In the genomic region with DNA sequence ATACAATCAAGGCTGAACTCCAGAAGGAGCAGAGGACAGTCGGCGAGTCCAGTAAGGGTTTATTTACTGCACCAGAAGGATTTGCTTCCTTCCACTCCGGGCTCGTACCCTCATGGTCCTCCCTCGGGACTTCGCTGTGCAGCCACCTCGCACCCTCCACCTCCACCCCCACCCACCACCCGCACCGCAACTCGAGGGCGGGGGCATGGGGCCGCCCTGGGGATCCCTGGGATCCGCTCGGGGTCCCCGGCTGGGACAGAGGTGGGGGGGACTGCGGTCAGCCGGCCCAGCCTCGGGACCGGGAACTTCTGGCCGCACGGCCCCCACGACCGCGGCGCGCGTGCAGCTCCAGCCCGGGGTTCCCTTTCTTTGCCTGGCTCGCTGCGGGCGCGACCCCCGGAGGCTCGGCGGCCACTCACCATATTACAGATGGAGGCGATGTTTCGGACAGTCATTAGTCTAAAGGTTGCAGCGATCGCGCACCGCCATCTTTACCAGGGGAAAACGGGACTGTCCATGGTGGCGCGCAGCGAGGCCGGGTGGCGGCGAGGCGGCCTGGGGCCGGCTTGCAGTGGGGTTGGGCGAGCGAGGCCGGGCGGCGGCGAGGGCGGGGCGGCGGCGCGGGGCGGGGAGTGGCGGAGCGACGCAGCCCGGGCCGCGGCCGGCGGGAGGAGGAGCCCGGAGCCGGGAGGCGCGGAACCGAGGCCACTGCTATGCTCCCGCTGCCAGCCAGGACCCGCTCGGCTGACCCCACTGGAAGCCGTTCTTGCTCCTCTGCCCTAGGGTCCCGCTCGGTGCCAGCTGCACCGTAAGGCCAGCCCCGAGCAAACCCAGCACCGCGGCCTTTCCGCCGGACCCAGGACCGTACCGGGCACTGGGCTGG, we compare ENCODE assay signal across 8 mouse cellular contexts. TPM values are rescaled to one million over a fixed set of nuclear protein-coding genes. Genes with fewer than 3 reads are reported as not detected.
DNase-seq lines count a peak whose midpoint lies in the region; ATAC-seq and TF ChIP-seq lines count a peak whose summit lies in the region.

A gene (minus strand): TSS at position 601 of the 883 bp plus-strand sequence.

- peak; percentile 91 for ATAC-seq in forebrain, embryonic 11.5 days (replicated peaks; ENCODE audit: low FRiP score)
- peak; percentile 92 for ATAC-seq in heart, embryonic 16.5 days (replicated peaks; ENCODE audit: extremely low read depth, insufficient read depth, low FRiP score)
- peak; percentile 93 for ATAC-seq in neural tube, embryonic 14.5 days (ENCODE audit: low read depth)

- peak; percentile 26 to 49 for DNase-seq in CD8-positive naive resting alpha-beta T cell, adult 2 months (ENCODE audit: low read depth in 2 of 2, low spot score in 2 of 2)
- DNase-seq in c-Kit-positive CD71-positive TER-119-negative erythroid progenitor cells, embryonic 14.5 days (ENCODE audit: low read depth): peak; percentile 54
- peak; percentile 93 for DNase-seq in forebrain, embryonic 11.5 days (ENCODE audit: low spot score)
- DNase-seq in kidney, postnatal 25 days: peak; percentile 88 to 94
- DNase-seq in lung, adult 18-20 months: peak; percentile 83 to 87

- no peaks in the 10 kb centered on the region for H3K36me3 ChIP-seq in forebrain, embryonic 11.5 days (ENCODE audit: control insufficient read depth, insufficient read depth, low read length)
- no peaks in the 10 kb centered on the region for H3K36me3 ChIP-seq in heart, embryonic 16.5 days (ENCODE audit: control insufficient read depth, insufficient read depth)
- H3K36me3 ChIP-seq in neural tube, embryonic 14.5 days (ENCODE audit: control insufficient read depth, insufficient read depth, low read length): no peaks in the 10 kb centered on the region
- H3K36me3 ChIP-seq in testis, adult 2 months (ENCODE audit: control insufficient read depth, insufficient read depth, low read length): no peaks in the 10 kb centered on the region

- H3K4me3 ChIP-seq in forebrain, embryonic 11.5 days (ENCODE audit: low read depth, low read length): peak within 1 kb of the TSS; percentile 51
- H3K4me3 ChIP-seq in heart, embryonic 16.5 days (ENCODE audit: low read length): peak within 1 kb of the TSS; percentile 88
- peak within 1 kb of the TSS; percentile 85 for H3K4me3 ChIP-seq in neural tube, embryonic 14.5 days (ENCODE audit: low read depth, low read length)
- peak within 1 kb of the TSS; percentile 93 for H3K4me3 ChIP-seq in testis, adult 2 months (ENCODE audit: control insufficient read depth, low read depth, low read length)

- H3K9me3 ChIP-seq in forebrain, embryonic 11.5 days (ENCODE audit: control insufficient read depth, low read length): no peaks in the 10 kb centered on the region
- H3K9me3 ChIP-seq in heart, embryonic 16.5 days (replicated peaks; ENCODE audit: control insufficient read depth, low read length): no peaks in the 10 kb centered on the region
- H3K9me3 ChIP-seq in neural tube, embryonic 14.5 days (ENCODE audit: control insufficient read depth, low read length): no peaks in the 10 kb centered on the region

- H3K9ac ChIP-seq in forebrain, embryonic 11.5 days (ENCODE audit: low read length): peak within 1 kb of the TSS; percentile 82
- peak within 1 kb of the TSS; percentile 85 for H3K9ac ChIP-seq in heart, embryonic 16.5 days (ENCODE audit: low read length)
- peak within 1 kb of the TSS; percentile 90 for H3K9ac ChIP-seq in neural tube, embryonic 14.5 days (replicated peaks; ENCODE audit: low read depth, low read length)

- no peaks in the 10 kb centered on the region for H3K27me3 ChIP-seq in forebrain, embryonic 11.5 days (ENCODE audit: control insufficient read depth, insufficient read depth, low read length)
- H3K27me3 ChIP-seq in heart, embryonic 16.5 days (ENCODE audit: control insufficient read depth, insufficient read depth, low read length): no peaks in the 10 kb centered on the region
- no peaks in the 10 kb centered on the region for H3K27me3 ChIP-seq in neural tube, embryonic 14.5 days (ENCODE audit: control insufficient read depth, insufficient read depth, low read length)
- H3K27me3 ChIP-seq in testis, adult 2 months (ENCODE audit: control insufficient read depth, insufficient read depth, low read length): peaks cover 2% of the 10 kb centered on the region; the same call in 1 of the 2 replicates

- H3K27ac ChIP-seq in forebrain, embryonic 11.5 days (ENCODE audit: low read depth, low read length): peak within 1 kb of the TSS; percentile 86
- H3K27ac ChIP-seq in heart, embryonic 16.5 days (ENCODE audit: low read length): peak within 1 kb of the TSS; percentile 97
- H3K27ac ChIP-seq in neural tube, embryonic 14.5 days (ENCODE audit: low read depth, low read length): peak within 1 kb of the TSS; percentile 89
- peak within 1 kb of the TSS; percentile 79 for H3K27ac ChIP-seq in testis, adult 2 months (ENCODE audit: control insufficient read depth, insufficient read depth, low read depth, low read length)

- H3K4me1 ChIP-seq in forebrain, embryonic 11.5 days (replicated peaks; ENCODE audit: control insufficient read depth, insufficient read depth, low read length): peaks cover 8% of the 10 kb centered on the region
- peaks cover 36% of the 10 kb centered on the region for H3K4me1 ChIP-seq in heart, embryonic 16.5 days (ENCODE audit: control insufficient read depth, insufficient read depth, low read length)
- H3K4me1 ChIP-seq in neural tube, embryonic 14.5 days (ENCODE audit: control insufficient read depth, insufficient read depth, low read length): peaks cover 23% of the 10 kb centered on the region
- peaks cover 4% of the 10 kb centered on the region for H3K4me1 ChIP-seq in testis, adult 2 months (ENCODE audit: control insufficient read depth, insufficient read depth, low read length)

- TF ChIP-seq POLR2A in testis, adult 2 months (IDR thresholded peaks at IDR 0.05; ENCODE audit: control insufficient read depth, low read depth, low read length): 0 out of 2 replicates have a peak, but pooled peaks have one; percentile 47

- peak within 1 kb of the TSS; percentile 70 for H3K4me2 ChIP-seq in forebrain, embryonic 11.5 days (ENCODE audit: low read depth, low read length, severe bottlenecking)
- peak within 1 kb of the TSS; percentile 76 for H3K4me2 ChIP-seq in heart, embryonic 16.5 days (ENCODE audit: low read depth, low read length)
- peak within 1 kb of the TSS; percentile 87 for H3K4me2 ChIP-seq in neural tube, embryonic 14.5 days (ENCODE audit: low read depth, low read length)

- WGBS in forebrain, embryonic 11.5 days: under 1% methylated on average over 70 of the region's 89 CpGs
- WGBS in heart, embryonic 16.5 days: under 1% methylated on average over 85 of the region's 89 CpGs
- 0% methylated on average over 80 of the region's 89 CpGs for WGBS in neural tube, embryonic 14.5 days

- TF ChIP-seq CTCF in testis, adult 2 months (IDR thresholded peaks at IDR 0.05; ENCODE audit: control insufficient read depth, insufficient read depth, insufficient replicate concordance, low read depth, low read length): no peak

RNA-seq across cellular contexts. Expression of the gene that starts here (rescaled TPM):
- polyA plus RNA-seq in forebrain, embryonic 11.5 days (2014; fragmentation: Nextera tagmentation; extraction: Ambion mirVana): 33.5 and 36.2 TPM in 2 replicates
- 27.8 and 31.3 TPM in 2 replicates for polyA plus RNA-seq in heart, embryonic 16.5 days (2015; fragmentation: Nextera tagmentation; extraction: Ambion mirVana)
- 36.8 and 41.9 TPM in 2 replicates for polyA plus RNA-seq in neural tube, embryonic 14.5 days (2014; fragmentation: Nextera tagmentation; extraction: Ambion mirVana)
- 20.4 and 24.7 TPM in 2 replicates for polyA plus RNA-seq in testis, adult 2 months (2012; rRNA removed)

Comparison
In these comparisons a context has a peak if more than half of its experiments do, and no peak if none do; other contexts are left out.
1. Peak in every context shown above with its lines: DNase-seq, ATAC-seq, H3K4me3 ChIP-seq and H3K27ac ChIP-seq.
2. DNase-seq: peak in every context shown above with its lines; median percentile 93 in forebrain, embryonic 11.5 days; 91 in kidney, postnatal 25 days; 85 in lung, adult 18-20 months; 54 in c-Kit-positive CD71-positive TER-119-negative erythroid progenitor cells, embryonic 14.5 days; 38 in CD8-positive naive resting alpha-beta T cell, adult 2 months.